Mouse (Mus musculus): Measurements from ENCODE around the gene Aqp3. TPM values are rescaled to one million over a fixed set of nuclear protein-coding genes. Genes with fewer than 3 reads are reported as not detected.

Gene Aqp3
- polyA plus RNA-seq, 1 experiment = 15.7 TPM

DNA sequence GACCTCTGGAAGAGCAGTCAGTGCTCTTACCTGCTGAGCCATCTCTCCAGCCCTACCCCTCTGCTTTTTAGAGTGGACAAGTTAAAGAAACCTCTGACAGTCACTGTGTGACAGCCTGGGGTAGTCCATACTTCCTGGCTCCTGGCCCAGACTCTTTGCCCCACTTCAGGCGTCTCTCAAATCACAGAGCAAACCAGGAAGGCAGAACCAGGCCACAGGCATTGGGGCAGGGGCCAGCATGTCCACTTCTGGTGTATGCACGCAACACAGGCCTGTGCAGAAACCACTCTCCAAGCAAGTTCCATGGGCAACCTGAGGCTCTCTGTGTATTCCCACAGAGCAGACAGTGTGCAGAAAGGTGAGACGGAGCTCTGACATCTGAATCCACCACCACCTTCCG, 32.8 kb downstream of the Aqp3 start:
- H3K27ac ChIP-seq (ENCODE audit: insufficient read depth, low read length) = no peak overlapping the region
- no peaks in the 10 kb centered on the region for H3K27me3 ChIP-seq (ENCODE audit: control insufficient read depth, insufficient read depth, low read length, poor library complexity, severe bottlenecking)
- no peak overlapping the region for H3K9ac ChIP-seq (ENCODE audit: low read depth, poor library complexity, severe bottlenecking)
- TF ChIP-seq EP300 (IDR thresholded peaks at IDR 0.05; ENCODE audit: insufficient read depth, low read depth, low read length) (no peak), CTCF (IDR thresholded peaks at IDR 0.05; ENCODE audit: low read depth, low read length) (no peak), POLR2A (IDR thresholded peaks at IDR 0.05; ENCODE audit: insufficient read depth, low read length) (no peak)
- no peaks in the 10 kb centered on the region for H3K9me3 ChIP-seq (replicated peaks; ENCODE audit: control insufficient read depth, insufficient read depth, low read length, poor library complexity, severe bottlenecking)
- no peak overlapping the region for H3K4me3 ChIP-seq (ENCODE audit: low read depth, low read length)
- H3K4me1 ChIP-seq (ENCODE audit: control insufficient read depth, insufficient read depth, low read length) = no peaks in the 10 kb centered on the region
- H3K36me3 ChIP-seq (ENCODE audit: control insufficient read depth, insufficient read depth, low read length, poor library complexity, severe bottlenecking) = no peaks in the 10 kb centered on the region

DNA sequence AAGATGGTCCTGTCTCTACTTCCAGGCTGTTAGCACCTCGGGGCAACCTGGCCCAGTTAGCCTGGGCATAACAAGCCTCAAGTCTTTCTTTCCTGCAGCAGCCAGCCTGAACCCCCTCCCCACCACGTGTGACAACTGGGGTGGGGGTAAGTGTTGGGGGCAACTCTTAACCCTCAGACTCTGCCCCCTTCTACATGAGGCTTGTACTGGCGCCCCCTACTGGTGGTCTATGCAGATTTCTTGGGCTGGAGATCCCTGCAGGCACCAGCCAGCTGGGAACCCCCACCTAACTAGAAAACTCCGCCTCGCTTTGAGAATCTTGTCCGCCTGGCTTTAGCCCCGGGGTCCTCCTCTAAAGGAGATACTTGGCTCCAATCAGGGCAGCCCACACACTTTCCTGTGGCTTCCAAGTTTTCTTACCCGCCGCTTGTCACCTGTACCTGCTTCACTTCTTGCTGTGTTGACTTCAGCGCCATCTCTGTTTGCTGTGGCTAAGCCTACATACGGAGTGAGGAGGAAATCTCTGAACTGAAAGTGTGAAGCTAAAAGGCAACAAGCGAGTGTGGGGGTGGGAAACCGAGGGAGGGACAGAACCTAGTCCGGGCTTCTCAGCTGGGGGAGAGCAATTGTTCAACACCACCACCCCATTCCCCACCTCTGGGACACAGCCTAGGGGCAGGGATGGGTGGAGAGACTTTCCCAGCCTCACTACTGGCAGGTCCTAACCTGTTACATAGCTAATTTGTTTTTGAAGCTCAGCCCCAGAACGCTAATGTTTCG, 33.9 kb downstream of the Aqp3 start:
- TF ChIP-seq EP300 (IDR thresholded peaks at IDR 0.05; ENCODE audit: insufficient read depth, low read depth, low read length) (no peak), POLR2A (IDR thresholded peaks at IDR 0.05; ENCODE audit: insufficient read depth, low read length) (no peak), CTCF (IDR thresholded peaks at IDR 0.05; ENCODE audit: low read depth, low read length) (peak; percentile 75)
- Histone ChIP-seq H3K9ac (ENCODE audit: low read depth, poor library complexity, severe bottlenecking) (no peak overlapping the region), H3K4me1 (ENCODE audit: control insufficient read depth, insufficient read depth, low read length) (no peaks in the 10 kb centered on the region), H3K27ac (ENCODE audit: insufficient read depth, low read length) (no peak overlapping the region), H3K9me3 (replicated peaks; ENCODE audit: control insufficient read depth, insufficient read depth, low read length, poor library complexity, severe bottlenecking) (no peaks in the 10 kb centered on the region), H3K27me3 (ENCODE audit: control insufficient read depth, insufficient read depth, low read length, poor library complexity, severe bottlenecking) (no peaks in the 10 kb centered on the region), H3K4me3 (ENCODE audit: low read depth, low read length) (peak overlapping the region; percentile 11), H3K36me3 (ENCODE audit: control insufficient read depth, insufficient read depth, low read length, poor library complexity, severe bottlenecking) (no peaks in the 10 kb centered on the region)

DNA sequence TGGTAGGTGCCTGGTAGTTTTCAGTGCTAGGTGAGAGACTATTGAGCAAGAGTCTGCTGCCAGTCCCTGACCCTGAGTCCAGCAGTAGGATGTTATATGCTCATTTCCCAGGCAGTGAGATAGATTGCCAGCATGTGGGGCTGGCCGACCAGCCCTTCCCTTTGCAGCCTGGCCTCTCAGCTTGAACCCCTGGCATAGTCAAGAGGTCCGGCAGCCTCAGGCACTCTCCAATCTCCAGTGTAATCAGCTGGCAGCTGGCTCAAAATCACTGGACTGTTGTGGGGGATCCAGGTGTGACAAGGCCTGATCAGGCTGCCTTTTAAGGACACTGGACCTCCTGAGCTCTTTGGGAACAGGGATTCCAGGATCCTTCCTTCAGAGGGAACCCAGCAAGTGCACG, 34.6 kb downstream of the Aqp3 start:
- Histone ChIP-seq H3K27me3 (ENCODE audit: control insufficient read depth, insufficient read depth, low read length, poor library complexity, severe bottlenecking) (no peaks in the 10 kb centered on the region), H3K4me1 (ENCODE audit: control insufficient read depth, insufficient read depth, low read length) (no peaks in the 10 kb centered on the region), H3K9me3 (replicated peaks; ENCODE audit: control insufficient read depth, insufficient read depth, low read length, poor library complexity, severe bottlenecking) (no peaks in the 10 kb centered on the region), H3K4me3 (ENCODE audit: low read depth, low read length) (no peak overlapping the region), H3K27ac (ENCODE audit: insufficient read depth, low read length) (no peak overlapping the region), H3K36me3 (ENCODE audit: control insufficient read depth, insufficient read depth, low read length, poor library complexity, severe bottlenecking) (no peaks in the 10 kb centered on the region), H3K9ac (ENCODE audit: low read depth, poor library complexity, severe bottlenecking) (no peak overlapping the region)
- TF ChIP-seq EP300 (IDR thresholded peaks at IDR 0.05; ENCODE audit: insufficient read depth, low read depth, low read length) = no peak
- no peak for TF ChIP-seq CTCF (IDR thresholded peaks at IDR 0.05; ENCODE audit: low read depth, low read length)
- no peak for TF ChIP-seq POLR2A (IDR thresholded peaks at IDR 0.05; ENCODE audit: insufficient read depth, low read length)

DNA sequence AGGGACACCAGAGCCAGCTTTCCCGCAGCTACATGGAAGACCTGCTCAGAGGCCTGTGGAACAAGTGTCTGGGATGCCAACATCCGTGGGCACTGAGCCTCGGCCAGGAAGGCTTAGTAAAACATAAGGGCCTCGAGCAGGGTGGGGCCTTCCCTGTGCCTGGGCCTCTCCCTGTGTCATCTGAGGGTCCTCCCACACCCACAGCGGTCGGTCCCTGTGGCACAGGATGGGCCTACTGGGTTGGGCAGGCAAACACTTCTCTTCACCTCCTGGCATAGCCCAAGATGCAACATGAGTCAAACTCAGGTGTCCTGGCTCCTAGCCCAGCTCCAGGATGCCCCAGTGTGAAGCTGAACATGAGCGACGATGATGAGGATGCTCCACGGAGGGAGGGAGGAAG, 40.6 kb downstream of the Aqp3 start:
- H3K9ac ChIP-seq (ENCODE audit: low read depth, poor library complexity, severe bottlenecking) = no peak overlapping the region
- H3K4me1 ChIP-seq (ENCODE audit: control insufficient read depth, insufficient read depth, low read length) = no peaks in the 10 kb centered on the region
- H3K27me3 ChIP-seq (ENCODE audit: control insufficient read depth, insufficient read depth, low read length, poor library complexity, severe bottlenecking) = no peaks in the 10 kb centered on the region
- H3K9me3 ChIP-seq (replicated peaks; ENCODE audit: control insufficient read depth, insufficient read depth, low read length, poor library complexity, severe bottlenecking) = no peaks in the 10 kb centered on the region
- no peak overlapping the region for H3K4me3 ChIP-seq (ENCODE audit: low read depth, low read length)
- no peak overlapping the region for H3K27ac ChIP-seq (ENCODE audit: insufficient read depth, low read length)
- TF ChIP-seq EP300 (IDR thresholded peaks at IDR 0.05; ENCODE audit: insufficient read depth, low read depth, low read length) (no peak), POLR2A (IDR thresholded peaks at IDR 0.05; ENCODE audit: insufficient read depth, low read length) (no peak), CTCF (IDR thresholded peaks at IDR 0.05; ENCODE audit: low read depth, low read length) (no peak)
- H3K36me3 ChIP-seq (ENCODE audit: control insufficient read depth, insufficient read depth, low read length, poor library complexity, severe bottlenecking) = no peaks in the 10 kb centered on the region

- H3K36me3 ChIP-seq (ENCODE audit: control insufficient read depth, insufficient read depth, low read length, poor library complexity, severe bottlenecking) = no peaks in the 10 kb centered on the region
- H3K9me3 ChIP-seq (replicated peaks; ENCODE audit: control insufficient read depth, insufficient read depth, low read length, poor library complexity, severe bottlenecking) = no peaks in the 10 kb centered on the region
- no peaks in the 10 kb centered on the region for H3K4me1 ChIP-seq (ENCODE audit: control insufficient read depth, insufficient read depth, low read length)
- H3K27ac ChIP-seq (ENCODE audit: insufficient read depth, low read length) = no peak overlapping the region
- no peak overlapping the region for H3K9ac ChIP-seq (ENCODE audit: low read depth, poor library complexity, severe bottlenecking)
- no peaks in the 10 kb centered on the region for H3K27me3 ChIP-seq (ENCODE audit: control insufficient read depth, insufficient read depth, low read length, poor library complexity, severe bottlenecking)
- TF ChIP-seq POLR2A (IDR thresholded peaks at IDR 0.05; ENCODE audit: insufficient read depth, low read length) (no peak), CTCF (IDR thresholded peaks at IDR 0.05; ENCODE audit: low read depth, low read length) (no peak), EP300 (IDR thresholded peaks at IDR 0.05; ENCODE audit: insufficient read depth, low read depth, low read length) (no peak)
- H3K4me3 ChIP-seq (ENCODE audit: low read depth, low read length) = no peak overlapping the region
These were observed 41.1 kb downstream of the Aqp3 start for GRCm38 (mm10) chr4:41056742-41057332.

DNA sequence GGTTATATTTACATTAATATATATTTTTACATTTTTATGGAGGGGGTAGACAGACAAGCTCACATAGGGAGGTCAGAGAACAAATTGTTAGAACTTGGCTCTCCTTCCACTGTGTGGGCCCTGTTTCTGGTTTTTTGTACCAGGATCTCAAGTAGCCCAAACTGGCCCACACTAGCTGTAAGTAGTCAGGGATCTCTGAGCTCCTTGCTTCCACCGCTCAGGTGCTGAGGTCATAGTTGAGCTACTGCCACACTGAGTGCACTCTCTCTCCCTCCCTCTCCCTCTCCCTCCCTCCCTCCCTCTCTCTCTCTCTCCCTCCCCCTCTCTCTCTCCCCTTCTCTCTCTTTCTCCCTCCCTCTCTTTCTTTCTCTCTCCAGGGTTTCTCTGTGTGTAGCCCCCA, 41.7 kb downstream of the Aqp3 start:
- H3K4me3 ChIP-seq (ENCODE audit: low read depth, low read length) = no peak overlapping the region
- H3K27ac ChIP-seq (ENCODE audit: insufficient read depth, low read length) = no peak overlapping the region
- H3K4me1 ChIP-seq (ENCODE audit: control insufficient read depth, insufficient read depth, low read length) = no peaks in the 10 kb centered on the region
- H3K9me3 ChIP-seq (replicated peaks; ENCODE audit: control insufficient read depth, insufficient read depth, low read length, poor library complexity, severe bottlenecking) = no peaks in the 10 kb centered on the region
- no peaks in the 10 kb centered on the region for H3K27me3 ChIP-seq (ENCODE audit: control insufficient read depth, insufficient read depth, low read length, poor library complexity, severe bottlenecking)
- TF ChIP-seq EP300 (IDR thresholded peaks at IDR 0.05; ENCODE audit: insufficient read depth, low read depth, low read length) (no peak), CTCF (IDR thresholded peaks at IDR 0.05; ENCODE audit: low read depth, low read length) (no peak), POLR2A (IDR thresholded peaks at IDR 0.05; ENCODE audit: insufficient read depth, low read length) (no peak)
- no peaks in the 10 kb centered on the region for H3K36me3 ChIP-seq (ENCODE audit: control insufficient read depth, insufficient read depth, low read length, poor library complexity, severe bottlenecking)
- no peak overlapping the region for H3K9ac ChIP-seq (ENCODE audit: low read depth, poor library complexity, severe bottlenecking)

All from ES-Bruce4 (cell line).